Mouse (Mus musculus): ENCODE measurements around the gene Vps53.

Vps53 gene

GRCm38 (mm10) chr11:76167079-76167765 lies 12.2 kb downstream of the Vps53 start:
- DNase-seq (ENCODE audit: low spot score): peak; percentile 72

- DNase-seq (ENCODE audit: low spot score): no peak
Observed at GRCm38 (mm10) chr11:76166657-76167056, 12.8 kb downstream of the Vps53 start.

GRCm38 (mm10) chr11:76160251-76160650 lies 19.2 kb downstream of the Vps53 start:
- no peak for DNase-seq (ENCODE audit: low spot score)

- DNase-seq (ENCODE audit: low spot score): no peak
Observed at GRCm38 (mm10) chr11:76158375-76158774, 21.1 kb downstream of the Vps53 start.

- DNase-seq (ENCODE audit: low spot score): no peak
Observed at GRCm38 (mm10) chr11:76154861-76155260, 24.6 kb downstream of the Vps53 start.

GRCm38 (mm10) chr11:76154200-76154599 lies 25.2 kb downstream of the Vps53 start:
- no peak for DNase-seq (ENCODE audit: low spot score)

- no peak for DNase-seq (ENCODE audit: low spot score)
Observed at GRCm38 (mm10) chr11:76153236-76153951, 26.1 kb downstream of the Vps53 start.

- DNase-seq (ENCODE audit: low spot score): no peak
Observed at GRCm38 (mm10) chr11:76150980-76151379, 28.5 kb downstream of the Vps53 start.

- DNase-seq (ENCODE audit: low spot score): no peak
Observed at GRCm38 (mm10) chr11:76148055-76149008, 31.1 kb downstream of the Vps53 start.

- DNase-seq (ENCODE audit: low spot score): peak; percentile 24
Observed at GRCm38 (mm10) chr11:76146187-76147010, 33.0 kb downstream of the Vps53 start.

- DNase-seq (ENCODE audit: low spot score): no peak
Observed at GRCm38 (mm10) chr11:76145169-76145568, 34.3 kb downstream of the Vps53 start.

GRCm38 (mm10) chr11:76144386-76144785 lies 35.1 kb downstream of the Vps53 start:
- DNase-seq (ENCODE audit: low spot score): no peak

GRCm38 (mm10) chr11:76137996-76138395 lies 41.5 kb downstream of the Vps53 start:
- DNase-seq (ENCODE audit: low spot score): no peak

- no peak for DNase-seq (ENCODE audit: low spot score)
Observed at GRCm38 (mm10) chr11:76135641-76136437, 43.6 kb downstream of the Vps53 start.

GRCm38 (mm10) chr11:76130859-76131258 lies 48.6 kb downstream of the Vps53 start:
- DNase-seq (ENCODE audit: low spot score): no peak

GRCm38 (mm10) chr11:76125386-76125785 lies 54.1 kb downstream of the Vps53 start:
- DNase-seq (ENCODE audit: low spot score): no peak

- DNase-seq (ENCODE audit: low spot score): no peak
Observed at GRCm38 (mm10) chr11:76123517-76123916, 55.9 kb downstream of the Vps53 start.

- no peak for DNase-seq (ENCODE audit: low spot score)
Observed at GRCm38 (mm10) chr11:76122571-76122970, 56.9 kb downstream of the Vps53 start.

GRCm38 (mm10) chr11:76121086-76121485 lies 58.4 kb downstream of the Vps53 start:
- no peak for DNase-seq (ENCODE audit: low spot score)

- DNase-seq (ENCODE audit: low spot score): no peak
Observed at GRCm38 (mm10) chr11:76120407-76120901, 59.0 kb downstream of the Vps53 start.

- DNase-seq (ENCODE audit: low spot score): no peak
Observed at GRCm38 (mm10) chr11:76110416-76110815, 69.0 kb downstream of the Vps53 start.

Measured in urinary bladder, postnatal 14 days (tissue).